Comparison of ENCODE assay signal across 8 mouse cellular contexts in genomic region chr5:34761934-34762611, GRCm38 (mm10). TPM values are rescaled to one million over a fixed set of nuclear protein-coding genes. Genes with fewer than 3 reads are reported as not detected.
A peak's percentile ranks its signal among the peaks of the same experiment; 100 is the strongest.
DNase-seq lines count a peak whose midpoint lies in the region; ATAC-seq and TF ChIP-seq lines count a peak whose summit lies in the region.

No protein-coding gene starts in this region.

- ATAC-seq in granulocyte monocyte progenitor cell, adult 5-6 weeks (replicated peaks; ENCODE audit: poor library complexity, severe bottlenecking): peak; percentile 29
- peak; percentile 67 for ATAC-seq in limb, embryonic 12.5 days (ENCODE audit: insufficient number of reproducible peaks, insufficient read depth, low FRiP score, low TSS enrichment, low read depth)
- peak; percentile 81 for ATAC-seq in midbrain, embryonic 13.5 days

- peak overlapping the region; percentile 94 for H3K27ac ChIP-seq in embryonic facial prominence, embryonic 10.5 days (replicated peaks)
- H3K27ac ChIP-seq in kidney, adult 2 months (ENCODE audit: insufficient read depth, low read depth, low read length): peak overlapping the region; percentile 29
- H3K27ac ChIP-seq in limb, embryonic 12.5 days: peak overlapping the region; percentile 94
- peak overlapping the region; percentile 95 for H3K27ac ChIP-seq in midbrain, embryonic 13.5 days
- H3K27ac ChIP-seq in testis, adult 2 months (ENCODE audit: control insufficient read depth, insufficient read depth, low read depth, low read length): peak overlapping the region; percentile 61

- no peak for TF ChIP-seq POLR2A in kidney, adult 2 months (IDR thresholded peaks at IDR 0.05; ENCODE audit: low read depth, low read length)
- TF ChIP-seq POLR2A in testis, adult 2 months (IDR thresholded peaks at IDR 0.05; ENCODE audit: control insufficient read depth, low read depth, low read length): no peak

- WGBS in embryonic facial prominence, embryonic 10.5 days: under 1% methylated on average over 54 of the region's 54 CpGs
- 1% methylated on average over 54 of the region's 54 CpGs for WGBS in kidney, adult 2 months
- under 1% methylated on average over 51 of the region's 54 CpGs for WGBS in limb, embryonic 12.5 days
- under 1% methylated on average over 37 of the region's 54 CpGs for WGBS in midbrain, embryonic 13.5 days

- H3ac ChIP-seq in C2C12 (ENCODE audit: control insufficient read depth, insufficient read length, low read depth): peak overlapping the region; percentile 83

- peak overlapping the region; percentile 97 for H3K9ac ChIP-seq in limb, embryonic 12.5 days (replicated peaks)
- peak overlapping the region; percentile 97 for H3K9ac ChIP-seq in midbrain, embryonic 13.5 days (replicated peaks)

- H3K4me2 ChIP-seq in limb, embryonic 12.5 days: peak overlapping the region; percentile 79
- peak overlapping the region; percentile 93 for H3K4me2 ChIP-seq in midbrain, embryonic 13.5 days (replicated peaks)

- peaks cover 27% of the 10 kb centered on the region for H3K79me3 ChIP-seq in C2C12 (ENCODE audit: low read depth)

- H3K79me2 ChIP-seq in C2C12 (ENCODE audit: control insufficient read depth, insufficient read depth): peaks cover 47% of the 10 kb centered on the region

- no peaks in the 10 kb centered on the region for H3K27me3 ChIP-seq in C2C12 (ENCODE audit: control insufficient read depth, insufficient read depth, insufficient read length)
- H3K27me3 ChIP-seq in embryonic facial prominence, embryonic 10.5 days (replicated peaks; ENCODE audit: low read depth, poor library complexity, severe bottlenecking): no peaks in the 10 kb centered on the region
- no peaks in the 10 kb centered on the region for H3K27me3 ChIP-seq in kidney, adult 2 months (replicated peaks; ENCODE audit: control insufficient read depth, insufficient read depth, low read length)
- 0 out of 2 replicates have a peak, but pooled peaks cover 2% of the 10 kb centered on the region for H3K27me3 ChIP-seq in limb, embryonic 12.5 days
- H3K27me3 ChIP-seq in midbrain, embryonic 13.5 days: 0 out of 2 replicates have a peak, but pooled peaks cover 4% of the 10 kb centered on the region
- no peaks in the 10 kb centered on the region for H3K27me3 ChIP-seq in testis, adult 2 months (ENCODE audit: control insufficient read depth, insufficient read depth, low read length)

- H3K9me3 ChIP-seq in embryonic facial prominence, embryonic 10.5 days: no peaks in the 10 kb centered on the region; the same call in 1 of the 2 replicates
- no peaks in the 10 kb centered on the region for H3K9me3 ChIP-seq in limb, embryonic 12.5 days
- H3K9me3 ChIP-seq in midbrain, embryonic 13.5 days: no peaks in the 10 kb centered on the region

- peak overlapping the region; percentile 78 for H3K4me3 ChIP-seq in C2C12 (ENCODE audit: insufficient read depth, poor library complexity, severe bottlenecking)
- peak overlapping the region; percentile 100 for H3K4me3 ChIP-seq in embryonic facial prominence, embryonic 10.5 days
- peak overlapping the region; percentile 89 for H3K4me3 ChIP-seq in kidney, adult 2 months (ENCODE audit: insufficient read depth, low read depth, low read length)
- H3K4me3 ChIP-seq in limb, embryonic 12.5 days (replicated peaks): peak overlapping the region; percentile 100
- peak overlapping the region; percentile 99 for H3K4me3 ChIP-seq in midbrain, embryonic 13.5 days (replicated peaks)
- peak overlapping the region; percentile 83 for H3K4me3 ChIP-seq in testis, adult 2 months (ENCODE audit: control insufficient read depth, low read depth, low read length)

- DNase-seq in adrenal gland, adult 18-20 months (ENCODE audit: low spot score in 2 of 2): peak; percentile 42 to 43
- DNase-seq in embryonic facial prominence, embryonic 10.5 days (ENCODE audit: low spot score): no peak
- DNase-seq in kidney, adult 2 months: peak; percentile 40

- no peaks in the 10 kb centered on the region for H3K36me3 ChIP-seq in C2C12 (ENCODE audit: control insufficient read depth, insufficient read depth)
- 0 out of 2 replicates have a peak, but pooled peaks cover 7% of the 10 kb centered on the region for H3K36me3 ChIP-seq in embryonic facial prominence, embryonic 10.5 days (replicated peaks)
- H3K36me3 ChIP-seq in kidney, adult 2 months (ENCODE audit: control insufficient read depth, insufficient read depth, low read length): no peaks in the 10 kb centered on the region
- no peaks in the 10 kb centered on the region for H3K36me3 ChIP-seq in limb, embryonic 12.5 days
- no peaks in the 10 kb centered on the region for H3K36me3 ChIP-seq in midbrain, embryonic 13.5 days
- no peaks in the 10 kb centered on the region for H3K36me3 ChIP-seq in testis, adult 2 months (ENCODE audit: control insufficient read depth, insufficient read depth, low read length)

- peaks cover 17% of the 10 kb centered on the region for H3K4me1 ChIP-seq in embryonic facial prominence, embryonic 10.5 days
- H3K4me1 ChIP-seq in kidney, adult 2 months (ENCODE audit: control insufficient read depth, insufficient read depth, low read length): peaks cover 4% of the 10 kb centered on the region; the same call in 1 of the 2 replicates
- peaks cover 11% of the 10 kb centered on the region for H3K4me1 ChIP-seq in limb, embryonic 12.5 days (replicated peaks)
- peaks cover 16% of the 10 kb centered on the region for H3K4me1 ChIP-seq in midbrain, embryonic 13.5 days (replicated peaks)
- peaks cover 8% of the 10 kb centered on the region for H3K4me1 ChIP-seq in testis, adult 2 months (ENCODE audit: control insufficient read depth, insufficient read depth, low read length)

- no peak for TF ChIP-seq CTCF in C2C12 (IDR thresholded peaks at IDR 0.05; ENCODE audit: control insufficient read depth, insufficient read depth, insufficient read length)
- TF ChIP-seq CTCF in kidney, adult 2 months (conservative IDR thresholded peaks at IDR 0.05; ENCODE audit: insufficient read depth, insufficient read length, low read depth, low read length): no peak
- no peak for TF ChIP-seq CTCF in testis, adult 2 months (IDR thresholded peaks at IDR 0.05; ENCODE audit: control insufficient read depth, insufficient read depth, insufficient replicate concordance, low read depth, low read length)

TF ChIP-seq in C2C12, 6 proteins besides CTCF, POLR2A, EP300 and RAD21:
- no peak for TF ChIP-seq MYOG (IDR thresholded peaks at IDR 0.05; ENCODE audit: control insufficient read depth, extremely low read depth, insufficient read length)
- TF ChIP-seq USF1 (IDR thresholded peaks at IDR 0.05; ENCODE audit: low read depth): no peak
- no peak for TF ChIP-seq FOSL1 (IDR thresholded peaks at IDR 0.05; ENCODE audit: insufficient read depth, low read length, poor library complexity, severe bottlenecking)
- no peak for TF ChIP-seq MYOD1 (IDR thresholded peaks at IDR 0.05; ENCODE audit: control insufficient read depth, insufficient read length, low read depth)
- no peak for TF ChIP-seq CEBPB (IDR thresholded peaks at IDR 0.05; ENCODE audit: low read depth)
- no peak for TF ChIP-seq MAX (IDR thresholded peaks at IDR 0.05)

RNA-seq across cellular contexts. Expression of gene Htt, which starts 0.5 kb away (rescaled TPM):
- 8.0 TPM for polyA plus RNA-seq in C2C12 (2012; fragmentation: generic; extraction: Trizol)
- 10 to 100 TPM; 30.8 to 34.3 TPM for total RNA-seq in adrenal gland, adult 18-20 months (2021)
- 15.5 and 17.6 TPM in 2 replicates for polyA plus RNA-seq in embryonic facial prominence, embryonic 10.5 days (2016; fragmentation: Nextera tagmentation; extraction: Ambion mirVana)
- total RNA-seq in granulocyte monocyte progenitor cell, adult 5-6 weeks (2014; fragmentation: Nextera tagmentation): 32.6 and 36.2 TPM in 2 replicates
- total RNA-seq in granulocyte monocyte progenitor cell, adult 5-6 weeks (2017): 18.3 and 25.1 TPM in 2 replicates
- 11.4 and 13.1 TPM in 2 replicates for polyA plus RNA-seq in kidney, adult 2 months (2012; rRNA removed)
- 18.2 and 18.5 TPM in 2 replicates for polyA plus RNA-seq in limb, embryonic 12.5 days (2016; fragmentation: Nextera tagmentation; extraction: Ambion mirVana)
- 15.1 and 15.5 TPM in 2 replicates for polyA plus RNA-seq in midbrain, embryonic 13.5 days (2015; fragmentation: Nextera tagmentation; extraction: Ambion mirVana)
- 17.9 and 18.1 TPM in 2 replicates for polyA plus RNA-seq in testis, adult 2 months (2012; rRNA removed)

Comparison
In these comparisons a context has a peak if more than half of its experiments do, and no peak if none do; other contexts are left out.
1. H3K27ac ChIP-seq: peak in every context shown above with its lines; median percentile 95 in midbrain, embryonic 13.5 days; 94 in embryonic facial prominence, embryonic 10.5 days; 94 in limb, embryonic 12.5 days; 61 in testis, adult 2 months; 29 in kidney, adult 2 months.
2. ATAC-seq: peak in every context shown above with its lines; median percentile 81 in midbrain, embryonic 13.5 days; 67 in limb, embryonic 12.5 days; 29 in granulocyte monocyte progenitor cell, adult 5-6 weeks.